ENCODE assay signal across 14 mouse cellular contexts in genomic region chr15:88919328-88919727, GRCm38 (mm10). TPM values are rescaled to one million over a fixed set of nuclear protein-coding genes. Genes with fewer than 3 reads are reported as not detected.
DNase-seq lines count a peak whose midpoint lies in the region; ATAC-seq and TF ChIP-seq lines count a peak whose summit lies in the region.
"Had no signal": no experiment of that assay in that cellular context is flagged by ENCODE, and none has a peak within 500 bp of the region (broad histone marks: within the 10 kb centered on the region; RNA-seq: fewer than 3 reads in every experiment).

No protein-coding gene starts in this region.

- no peak overlapping the region for H3K4me3 ChIP-seq in kidney, adult 2 months (ENCODE audit: insufficient read depth, low read depth, low read length)
- H3K4me3 ChIP-seq in kidney, embryonic 14.5 days (ENCODE audit: low read length) = no peak overlapping the region
- no peak overlapping the region for H3K4me3 ChIP-seq in gastrocnemius, adult 2 months
- H3K4me3 ChIP-seq in layer of hippocampus, adult 2 months = no peak overlapping the region

- peak overlapping the region; percentile 25; the same call in 1 of the 2 replicates for H3K27ac ChIP-seq in kidney, adult 2 months (ENCODE audit: insufficient read depth, low read depth, low read length)
- H3K27ac ChIP-seq in kidney, embryonic 14.5 days (ENCODE audit: low read depth, low read length) = no peak overlapping the region
- no peak overlapping the region for H3K27ac ChIP-seq in gastrocnemius, adult 2 months
- H3K27ac ChIP-seq in layer of hippocampus, adult 2 months = no peak overlapping the region

- peaks cover 4% of the 10 kb centered on the region; the same call in 1 of the 2 replicates for H3K4me1 ChIP-seq in kidney, adult 2 months (ENCODE audit: control insufficient read depth, insufficient read depth, low read length)
- no peaks in the 10 kb centered on the region for H3K4me1 ChIP-seq in kidney, embryonic 14.5 days (ENCODE audit: control insufficient read depth, insufficient read depth, low read length)

- H3K36me3 ChIP-seq in kidney, adult 2 months (ENCODE audit: control insufficient read depth, insufficient read depth, low read length) = no peaks in the 10 kb centered on the region
- no peaks in the 10 kb centered on the region for H3K36me3 ChIP-seq in kidney, embryonic 14.5 days (ENCODE audit: control insufficient read depth, insufficient read depth, low read length)

- no peaks in the 10 kb centered on the region for H3K9me3 ChIP-seq in kidney, embryonic 14.5 days (ENCODE audit: control insufficient read depth, low read length)

- H3K9ac ChIP-seq in kidney, embryonic 14.5 days (ENCODE audit: low read depth, low read length) = no peak overlapping the region

- TF ChIP-seq POLR2A in kidney, adult 2 months (IDR thresholded peaks at IDR 0.05; ENCODE audit: low read depth, low read length) = no peak

- ATAC-seq in kidney, embryonic 14.5 days (ENCODE audit: low FRiP score, low TSS enrichment) = no peak

- TF ChIP-seq CTCF in kidney, adult 2 months (conservative IDR thresholded peaks at IDR 0.05; ENCODE audit: insufficient read depth, insufficient read length, low read depth, low read length) = no peak
- TF ChIP-seq CTCF in gastrocnemius, adult 2 months (IDR thresholded peaks at IDR 0.05) = no peak
- no peak for TF ChIP-seq CTCF in layer of hippocampus, adult 2 months (conservative IDR thresholded peaks at IDR 0.05)

- no peak overlapping the region for H3K4me2 ChIP-seq in kidney, embryonic 14.5 days (replicated peaks; ENCODE audit: low read depth, low read length)

- intact Hi-C loops in gastrocnemius, adult 2 months (cut with DNase I) = no loop called here

- H3K27me3 ChIP-seq in kidney, adult 2 months (replicated peaks; ENCODE audit: control insufficient read depth, insufficient read depth, low read length) = no peaks in the 10 kb centered on the region
- no peaks in the 10 kb centered on the region for H3K27me3 ChIP-seq in kidney, embryonic 14.5 days (ENCODE audit: control insufficient read depth, insufficient read depth, low read length)

- WGBS in kidney, adult 2 months = 36% methylated on average over 12 of the region's 12 CpGs
- WGBS in kidney, embryonic 14.5 days = 63% methylated on average over 12 of the region's 12 CpGs

- peak; percentile 94 for DNase-seq in kidney, adult 2 months
- peak; percentile 91 for DNase-seq in adrenal gland, postnatal 14 days
- peak; percentile 86 to 94 for DNase-seq in kidney, postnatal 36 days
- DNase-seq in ovary, postnatal 14 days (ENCODE audit: low spot score) = peak; percentile 15
- no peak for DNase-seq in gastrocnemius, adult 2 months
- no peak for DNase-seq in spleen, postnatal 36 days (ENCODE audit: low spot score in 2 of 2)
- DNase-seq in layer of hippocampus, adult 2 months (ENCODE audit: low spot score in 2 of 2) = no peak
- DNase-seq: gastrocnemius, postnatal 25 days; spleen, adult 18-20 months; thymus, adult 18-20 months had no signal

RNA-seq across cellular contexts. Expression of gene Ttll8, which starts 34.9 kb away (rescaled TPM):
- 0.03 TPM in 2 replicates for polyA plus RNA-seq in kidney, adult 2 months (2012; rRNA removed)
- not detected in 2 replicates for polyA plus RNA-seq in kidney, embryonic 14.5 days (2014; fragmentation: Nextera tagmentation; extraction: Ambion mirVana)
- total RNA-seq in adrenal gland, postnatal 14 days (2021) = 0.11 TPM in 1 of 2 replicates, not detected in the other
- total RNA-seq in gastrocnemius, adult 2 months (2021) = not detected
- total RNA-seq in layer of hippocampus, adult 2 months (2021) = 1 to 10 TPM; 1.5 to 2.0 TPM
- total RNA-seq: gastrocnemius, postnatal 25 days had no signal
- polyA plus RNA-seq: C2C12; heart, embryonic 16.5 days; lung, embryonic 16.5 days had no signal

RNA-seq across cellular contexts. Expression of gene Pim3, which starts 57.3 kb away (rescaled TPM):
- polyA plus RNA-seq in kidney, adult 2 months (2012; rRNA removed) = 78.5 and 85.8 TPM in 2 replicates
- polyA plus RNA-seq in kidney, embryonic 14.5 days (2014; fragmentation: Nextera tagmentation; extraction: Ambion mirVana) = 37.4 and 46.2 TPM in 2 replicates
- 70.9 and 76.5 TPM in 2 replicates for total RNA-seq in adrenal gland, postnatal 14 days (2021)
- total RNA-seq in gastrocnemius, adult 2 months (2021) = 10 to 100 TPM; 34.4 to 46.6 TPM
- total RNA-seq in layer of hippocampus, adult 2 months (2021) = 10 to 100 TPM; 29.9 to 37.9 TPM

RNA-seq across cellular contexts. Expression of gene Mlc1, which starts 59.5 kb away (rescaled TPM):
- not detected in 2 replicates for polyA plus RNA-seq in kidney, adult 2 months (2012; rRNA removed)
- not detected in 2 replicates for polyA plus RNA-seq in kidney, embryonic 14.5 days (2014; fragmentation: Nextera tagmentation; extraction: Ambion mirVana)
- total RNA-seq in adrenal gland, postnatal 14 days (2021) = 0.30 TPM in 1 of 2 replicates, not detected in the other
- total RNA-seq in gastrocnemius, adult 2 months (2021) = not detected
- 100 to 1,000 TPM; 114 to 116 TPM for total RNA-seq in layer of hippocampus, adult 2 months (2021)

Comparison
In these comparisons a context has a peak if more than half of its experiments do, and no peak if none do; other contexts are left out.
1. DNase-seq: peak in kidney, adult 2 months (single experiment), adrenal gland, postnatal 14 days (single experiment), kidney, postnatal 36 days (2 of 2) and ovary, postnatal 14 days (single experiment); none in gastrocnemius, adult 2 months (single experiment), spleen, postnatal 36 days (0 of 2) and layer of hippocampus, adult 2 months (0 of 2).
2. RNA of gene Mlc1, which starts 59.5 kb away (total RNA-seq): 114 to 116 TPM in layer of hippocampus, adult 2 months; not detected in gastrocnemius, adult 2 months and 0.30 TPM in adrenal gland, postnatal 14 days; every median in the first group is over 10 times any median in the second.